Mouse (Mus musculus): ENCODE results near the gene Nae1. TPM values are rescaled to one million over a fixed set of nuclear protein-coding genes. Genes with fewer than 3 reads are reported as not detected.

Gene Nae1
- 61.2 and 99.5 TPM in 2 replicates for polyA plus RNA-seq (2012; rRNA removed)

GRCm38 (mm10) chr8:104533971-104534778, at the start of gene Nae1, which contains the start of gene Car7:
Gene Nae1, minus strand, starts transcription at chr8:104534637.
Gene Car7, plus strand, starts transcription at chr8:104534689.

GRCm38 (mm10) chr8:104509061-104510006, 25.1 kb downstream of the Nae1 start, which contains the start of gene Terb1:
Gene Terb1, minus strand, starts transcription at chr8:104509910.

Other genes with a start within 250 kb of the Nae1 start
- not detected in 2 replicates for gene Cmtm2a, start 241.5 kb downstream of the Nae1 start, polyA plus RNA-seq (2012; rRNA removed)
- gene Gm45711, start 224.6 kb downstream of the Nae1 start, polyA plus RNA-seq (2012; rRNA removed), result not detected in 2 replicates
- gene Cmtm1, start 224.5 kb downstream of the Nae1 start, polyA plus RNA-seq (2012; rRNA removed), result 0.05 TPM in 1 of 2 replicates, not detected in the other
- not detected in 2 replicates for gene Gm11020, start 213.1 kb downstream of the Nae1 start, polyA plus RNA-seq (2012; rRNA removed)
- not detected in 2 replicates for gene Cmtm2b, start 212.4 kb downstream of the Nae1 start, polyA plus RNA-seq (2012; rRNA removed)
- gene Cmtm3, start 195.2 kb downstream of the Nae1 start, polyA plus RNA-seq (2012; rRNA removed), result 57.1 and 109 TPM in 2 replicates
- gene Cmtm4, start 138.8 kb downstream of the Nae1 start, polyA plus RNA-seq (2012; rRNA removed), result 15.4 and 17.8 TPM in 2 replicates
- gene Dync1li2, start 91.6 kb downstream of the Nae1 start, polyA plus RNA-seq (2012; rRNA removed), result 87.6 and 96.0 TPM in 2 replicates
- 0.11 and 0.22 TPM in 2 replicates for gene Terb1, start 24.7 kb downstream of the Nae1 start, polyA plus RNA-seq (2012; rRNA removed)
- 0.61 and 0.83 TPM in 2 replicates for gene Car7, start 52 bp upstream of the Nae1 start, polyA plus RNA-seq (2012; rRNA removed)
- gene Pdp2, start 56.8 kb upstream of the Nae1 start, polyA plus RNA-seq (2012; rRNA removed), result 6.7 and 7.3 TPM in 2 replicates
- gene Cdh16, start 89.8 kb upstream of the Nae1 start, polyA plus RNA-seq (2012; rRNA removed), result 0.26 and 0.72 TPM in 2 replicates
- 2.6 and 5.8 TPM in 2 replicates for gene Rrad, start 96.7 kb upstream of the Nae1 start, polyA plus RNA-seq (2012; rRNA removed)
- gene Ciao2b, start 107.3 kb upstream of the Nae1 start, polyA plus RNA-seq (2012; rRNA removed), result 60.9 and 61.1 TPM in 2 replicates
- 0.07 and 0.13 TPM in 2 replicates for gene Ces2a, start 199.4 kb upstream of the Nae1 start, polyA plus RNA-seq (2012; rRNA removed)

Data from central nervous system, embryonic 11.5 days (tissue).